Mouse (Mus musculus) MEL (cell line): ENCODE data around the gene Ubxn7. TPM values are rescaled to one million over a fixed set of nuclear protein-coding genes. Genes with fewer than 3 reads are reported as not detected.
A peak's percentile ranks its signal among the peaks of the same experiment; 100 is the strongest.

Experiments
- DNase-seq: peaks from one replicate; pipeline ENCODE4 v3.0.0; 2011; ENCODE audit warnings: low read depth, low spot score
- H3K27ac ChIP-seq: 2 replicates; pipeline ENCODE4 v1.5.1; 2012; ENCODE audit warnings: low read depth, mild to moderate bottlenecking, control low read depth, low read length, moderate library complexity; ENCODE audit not compliant: control insufficient read depth
- H3K27me3 ChIP-seq, 2 experiments: fragments of 150-350 bp in 1 of 2; sonication (generic) in 1 of 2; 2 replicates each; pipeline ENCODE4 v1.6.1; 2012; ENCODE audit warnings: low read length in 2 of 2, mild to moderate bottlenecking in 2 of 2, improper control_type of control experiment in 1 of 2, moderate library complexity in 1 of 2; ENCODE audit not compliant: insufficient read depth in 2 of 2, control insufficient read depth in 1 of 2
- H3K36me3 ChIP-seq, 2 experiments: 2 replicates each; pipeline ENCODE4 v1.6.1; 2012 to 2014; ENCODE audit warnings: low read length in 2 of 2, improper control_type of control experiment in 1 of 2, inconsistent platforms in 1 of 2, mild to moderate bottlenecking in 1 of 2; ENCODE audit not compliant: insufficient read depth in 2 of 2, control insufficient read depth in 1 of 2
- H3K4me1 ChIP-seq, 2 experiments: fragments of 150-350 bp in 1 of 2; sonication (generic) in 1 of 2; 2 replicates each; pipeline ENCODE4 v1.6.1; 2012; ENCODE audit warnings: low read length in 2 of 2, improper control_type of control experiment in 1 of 2, mild to moderate bottlenecking in 1 of 2; ENCODE audit not compliant: insufficient read depth in 2 of 2, control insufficient read depth in 1 of 2
- H3K4me3 ChIP-seq, 2 experiments: fragments of 150-350 bp in 1 of 2; sonication (generic) in 1 of 2; 2 replicates each; pipeline ENCODE4 v1.5.1; 2012; ENCODE audit warnings: low read depth in 2 of 2, low read length in 2 of 2, mild to moderate bottlenecking in 2 of 2, moderate library complexity in 2 of 2, control low read depth in 1 of 2, improper control_type of control experiment in 1 of 2; ENCODE audit not compliant: control insufficient read depth in 1 of 2, insufficient read depth in 1 of 2
- H3K79me2 ChIP-seq: 2 replicates; pipeline ENCODE4 v1.6.1; 2012; ENCODE audit warnings: mild to moderate bottlenecking, low read length, moderate library complexity; ENCODE audit not compliant: control insufficient read depth, poor library complexity, insufficient read depth
- H3K9ac ChIP-seq: 2 replicates; pipeline ENCODE4 v1.6.1; 2012; ENCODE audit warnings: low read depth, mild to moderate bottlenecking, control low read depth, low read length, moderate library complexity; ENCODE audit not compliant: control insufficient read depth, poor library complexity, severe bottlenecking
- H3K9me3 ChIP-seq: fragments of 150-350 bp; sonication (generic); replicated peaks from 2 replicates; pipeline ENCODE4 v1.6.1; 2012; ENCODE audit warnings: mild to moderate bottlenecking, low read length, improper control_type of control experiment, moderate library complexity; ENCODE audit not compliant: insufficient read depth
- CHD1 ChIP-seq: IDR thresholded peaks from 2 replicates; pipeline ENCODE4 v1.6.1; 2012; ENCODE audit warnings: low read depth, mild to moderate bottlenecking, inconsistent platforms, low read length, improper control_type of control experiment
- CHD2 ChIP-seq: IDR thresholded peaks from 2 replicates; pipeline ENCODE4 v1.6.1; 2011; ENCODE audit warnings: low read length, improper control_type of control experiment
- E2F4 ChIP-seq: IDR thresholded peaks from 2 replicates; pipeline ENCODE4 v1.6.1; 2011; ENCODE audit warnings: low read depth, low read length, improper control_type of control experiment, borderline replicate concordance
- EP300 ChIP-seq, 2 experiments: IDR thresholded peaks; 2 replicates each; pipeline ENCODE4 v1.6.1; 2011; ENCODE audit warnings: improper control_type of control experiment in 2 of 2, low read length in 2 of 2, low read depth in 1 of 2, mild to moderate bottlenecking in 1 of 2
- GABPA ChIP-seq: IDR thresholded peaks from 2 replicates; pipeline ENCODE4 v1.6.1; 2012; ENCODE audit warnings: low read depth, mild to moderate bottlenecking, inconsistent platforms, low read length, improper control_type of control experiment, moderate library complexity
- KAT2A ChIP-seq: conservative IDR thresholded peaks from 2 replicates; pipeline ENCODE4 v1.6.1; 2012; ENCODE audit warnings: low read depth, low read length, improper control_type of control experiment, inconsistent platforms
- MAFK ChIP-seq: IDR thresholded peaks from 2 replicates; pipeline ENCODE4 v1.6.1; 2011; ENCODE audit warnings: low read depth, mild to moderate bottlenecking, low read length, improper control_type of control experiment, borderline replicate concordance
- MYC ChIP-seq: IDR thresholded peaks from 2 replicates; pipeline ENCODE4 v1.6.1; 2011; ENCODE audit warnings: low read depth, mild to moderate bottlenecking, low read length, improper control_type of control experiment, moderate library complexity
- RAD21 ChIP-seq: IDR thresholded peaks from 2 replicates; pipeline ENCODE4 v1.6.1; 2011; ENCODE audit warnings: mild to moderate bottlenecking, low read depth, low read length, improper control_type of control experiment
- RCOR1 ChIP-seq: IDR thresholded peaks from 2 replicates; pipeline ENCODE4 v1.6.1; 2012; ENCODE audit warnings: low read depth, mild to moderate bottlenecking, inconsistent platforms, low read length, improper control_type of control experiment
- SMC3 ChIP-seq: IDR thresholded peaks from 2 replicates; pipeline ENCODE4 v1.6.1; 2011; ENCODE audit warnings: low read depth, low read length, improper control_type of control experiment
- TCF12 ChIP-seq: IDR thresholded peaks from 2 replicates; pipeline ENCODE4 v1.6.1; 2014; ENCODE audit warnings: low read depth, mild to moderate bottlenecking, inconsistent platforms, low read length, improper control_type of control experiment, moderate library complexity
- USF1 ChIP-seq: IDR thresholded peaks from 2 replicates; pipeline ENCODE4 v1.6.1; 2014; ENCODE audit warnings: low read depth, mild to moderate bottlenecking, inconsistent platforms, low read length, improper control_type of control experiment, moderate library complexity
- ZKSCAN1 ChIP-seq: IDR thresholded peaks from 2 replicates; pipeline ENCODE4 v1.6.1; 2012; ENCODE audit warnings: low read depth, mild to moderate bottlenecking, inconsistent platforms, low read length, improper control_type of control experiment, moderate library complexity
- ZMIZ1 ChIP-seq: IDR thresholded peaks from 2 replicates; pipeline ENCODE4 v1.6.1; 2012; ENCODE audit warnings: low read depth, mild to moderate bottlenecking, inconsistent platforms, low read length, improper control_type of control experiment, moderate library complexity
- ZNF384 ChIP-seq: IDR thresholded peaks from 2 replicates; pipeline ENCODE4 v1.6.1; 2012; ENCODE audit warnings: low read depth, mild to moderate bottlenecking, inconsistent platforms, low read length, improper control_type of control experiment
- polyA plus RNA-seq, 2 experiments: library from polyadenylated mRNA; stranded (reverse) in 1 of 2; unstranded in 1 of 2; fragments of >175 nt in 1 of 2; fragments of >200 nt in 1 of 2; gene quantifications; 2 replicates each; pipeline versions ENCODE4 v1.2.1 to v1.2.4; 2012; ENCODE audit warnings: low replicate concordance in 2 of 2, low read depth in 1 of 2; ENCODE audit not compliant: insufficient read length in 2 of 2, insufficient read depth in 1 of 2, missing spikeins in 1 of 2
- total RNA-seq: library from RNA; depleted of rRNA; stranded (reverse); fragments of 300-350 nt; gene quantifications from 2 replicates; pipeline ENCODE4 v1.2.3, GENCODE M21; 2012

Ubxn7 gene
- total and polyA plus RNA-seq, 3 experiments, result 8.1 to 51.2 (median 11.0) TPM

GRCm38 (mm10) chr16:32316601-32317000 lies 15.5 kb upstream of the Ubxn7 start:
- H3K9ac ChIP-seq, result no peak overlapping the region
- TF ChIP-seq CHD2, result no peak
- TF ChIP-seq CHD1, result no peak
- TF ChIP-seq ZNF384, result no peak
- TF ChIP-seq E2F4, result no peak
- no peak for TF ChIP-seq USF1
- no peak for TF ChIP-seq KAT2A
- no peak for TF ChIP-seq MYC
- no peak for TF ChIP-seq SMC3
- no peak for TF ChIP-seq ZMIZ1
- TF ChIP-seq RAD21, result no peak
- TF ChIP-seq TCF12, result no peak
- H3K27me3 ChIP-seq, result no peaks in the 10 kb centered on the region
- no peaks in the 10 kb centered on the region for H3K9me3 ChIP-seq
- H3K79me2 ChIP-seq, result no peaks in the 10 kb centered on the region
- peaks cover 3% of the 10 kb centered on the region in 2 experiments; a peak in 2 of 4 replicates for H3K4me1 ChIP-seq
- H3K4me3 ChIP-seq, result no peak overlapping the region
- no peaks in the 10 kb centered on the region for H3K36me3 ChIP-seq
- no peak for DNase-seq
- no peak overlapping the region for H3K27ac ChIP-seq

- no peak for DNase-seq
- H3K9ac ChIP-seq, result no peak overlapping the region
- no peak for TF ChIP-seq CHD1
- no peak for TF ChIP-seq MAFK
- TF ChIP-seq ZKSCAN1, result no peak
- no peak for TF ChIP-seq USF1
- no peak for TF ChIP-seq EP300 (IDR thresholded peaks at IDR 0.05; ENCODE audit: low read depth in 1 of 2, low read length in 2 of 2)
- TF ChIP-seq RCOR1, result no peak
- TF ChIP-seq GABPA, result no peak
- TF ChIP-seq, all 39 proteins: peak for 0
Observed at GRCm38 (mm10) chr16:32323953-32324352, 8.1 kb upstream of the Ubxn7 start.

More at GRCm38 (mm10) chr16:32323953-32324352, 8.1 kb upstream of the Ubxn7 start:
- H3K79me2 ChIP-seq, result no peaks in the 10 kb centered on the region
- H3K4me1 ChIP-seq, result peaks cover 0 to 8% of the 10 kb centered on the region in 2 experiments; a peak in 2 of 4 replicates
- no peaks in the 10 kb centered on the region for H3K9me3 ChIP-seq
- H3K4me3 ChIP-seq, result peak overlapping the region in 1 of 2 experiments; percentile 38; a peak in 1 of 4 replicates
- H3K36me3 ChIP-seq, result no peaks in the 10 kb centered on the region; a peak in 1 of 4 replicates
- H3K27me3 ChIP-seq, result no peaks in the 10 kb centered on the region
- no peak overlapping the region for H3K27ac ChIP-seq
